Comparison of ENCODE assay signal across 9 mouse cellular contexts in the genomic region with DNA sequence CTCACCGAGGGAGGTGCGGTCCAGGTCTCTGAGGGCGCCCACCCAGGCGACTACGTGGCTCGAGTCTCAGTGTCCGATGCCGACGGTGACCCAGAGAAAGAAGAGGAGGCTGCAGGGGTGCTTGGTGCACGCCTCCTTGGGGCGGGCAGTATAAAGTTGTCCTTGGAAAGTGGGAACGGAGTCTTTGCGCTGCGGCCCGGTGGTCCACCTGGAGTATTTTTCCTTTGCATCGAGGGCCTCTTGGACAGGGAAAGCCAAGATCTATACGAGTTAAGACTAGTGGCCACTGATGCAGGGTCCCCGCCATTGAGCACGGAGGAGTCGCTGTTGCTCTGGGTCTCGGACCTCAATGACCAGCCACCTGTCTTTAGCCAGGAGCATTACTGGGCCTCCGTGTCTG. TPM values are rescaled to one million over a fixed set of nuclear protein-coding genes. Genes with fewer than 3 reads are reported as not detected.
A peak's percentile ranks its signal among the peaks of the same experiment; 100 is the strongest.
DNase-seq lines count a peak whose midpoint lies in the region; ATAC-seq and TF ChIP-seq lines count a peak whose summit lies in the region.
"Had no signal": no experiment of that assay in that cellular context is flagged by ENCODE, and none has a peak within 500 bp of the region (broad histone marks: within the 10 kb centered on the region; RNA-seq: fewer than 3 reads in every experiment).

No protein-coding gene starts in this region.

- no peak for TF ChIP-seq CTCF in lung, embryonic 14.5 days (IDR thresholded peaks at IDR 0.05; ENCODE audit: low read depth)

- WGBS in lung, embryonic 14.5 days, result 2% methylated on average over 22 of the region's 22 CpGs
- WGBS in forebrain, embryonic 13.5 days, result 3% methylated on average over 22 of the region's 22 CpGs
- 5% methylated on average over 22 of the region's 22 CpGs for whole genome bisulfite sequencing in limb, embryonic 10.5 days
- 5% methylated on average over 22 of the region's 22 CpGs for WGBS in stomach, embryonic 14.5 days

- peak overlapping the region; percentile 88 for H3K4me2 ChIP-seq in lung, embryonic 14.5 days
- H3K4me2 ChIP-seq in forebrain, embryonic 13.5 days, result peak overlapping the region; percentile 99
- H3K4me2 ChIP-seq in stomach, embryonic 14.5 days (replicated peaks; ENCODE audit: low read depth, low read length), result peak overlapping the region; percentile 97

- no peak overlapping the region for H3K9ac ChIP-seq in lung, embryonic 14.5 days
- no peak overlapping the region; the same call in 1 of the 2 replicates for H3K9ac ChIP-seq in forebrain, embryonic 13.5 days
- no peak overlapping the region; the same call in 1 of the 2 replicates for H3K9ac ChIP-seq in stomach, embryonic 14.5 days (replicated peaks; ENCODE audit: low read depth, low read length)
- H3K9ac ChIP-seq: liver, embryonic 14.5 days had no signal

- DNase-seq in lung, embryonic 14.5 days, result no peak
- no peak for DNase-seq in lung, postnatal 4 days
- DNase-seq in limb, embryonic 10.5 days (ENCODE audit: low spot score), result no peak
- no peak for DNase-seq in ovary, postnatal 36 days (ENCODE audit: low spot score)
- no peak for DNase-seq in spleen, postnatal 36 days (ENCODE audit: low spot score in 2 of 2)
- DNase-seq: right cerebral cortex, adult 18-20 months had no signal

- H3K4me1 ChIP-seq in lung, embryonic 14.5 days (ENCODE audit: insufficient read depth), result no peaks in the 10 kb centered on the region
- H3K4me1 ChIP-seq in forebrain, embryonic 13.5 days, result peaks cover 27% of the 10 kb centered on the region
- H3K4me1 ChIP-seq in limb, embryonic 10.5 days, result peaks cover 34% of the 10 kb centered on the region
- H3K4me1 ChIP-seq in stomach, embryonic 14.5 days (ENCODE audit: control insufficient read depth, insufficient read depth, low read length), result peaks cover 21% of the 10 kb centered on the region

- H3K9me3 ChIP-seq in lung, embryonic 14.5 days (ENCODE audit: low read depth, low read length), result no peaks in the 10 kb centered on the region
- no peaks in the 10 kb centered on the region for H3K9me3 ChIP-seq in forebrain, embryonic 13.5 days (replicated peaks)
- no peaks in the 10 kb centered on the region for H3K9me3 ChIP-seq in limb, embryonic 10.5 days (replicated peaks)
- no peaks in the 10 kb centered on the region for H3K9me3 ChIP-seq in stomach, embryonic 14.5 days (ENCODE audit: control insufficient read depth, low read depth, low read length)

- H3K27ac ChIP-seq in lung, embryonic 14.5 days (ENCODE audit: low read depth), result no peak overlapping the region
- H3K27ac ChIP-seq in forebrain, embryonic 13.5 days, result no peak overlapping the region
- H3K27ac ChIP-seq in limb, embryonic 10.5 days, result no peak overlapping the region
- H3K27ac ChIP-seq in stomach, embryonic 14.5 days (ENCODE audit: low read length), result no peak overlapping the region
- H3K27ac ChIP-seq: liver, embryonic 14.5 days had no signal

- ATAC-seq in lung, embryonic 14.5 days (ENCODE audit: insufficient read depth), result no peak
- ATAC-seq in forebrain, embryonic 13.5 days, result 0 out of 2 replicates have a peak, but pooled peaks have one; percentile 3
- no peak for ATAC-seq in stomach, embryonic 14.5 days (ENCODE audit: insufficient number of reproducible peaks, insufficient read depth, low FRiP score, low read depth)

- no peaks in the 10 kb centered on the region for H3K36me3 ChIP-seq in lung, embryonic 14.5 days (ENCODE audit: insufficient read depth)
- no peaks in the 10 kb centered on the region for H3K36me3 ChIP-seq in forebrain, embryonic 13.5 days (ENCODE audit: poor library complexity, severe bottlenecking)
- H3K36me3 ChIP-seq in limb, embryonic 10.5 days, result no peaks in the 10 kb centered on the region
- H3K36me3 ChIP-seq in stomach, embryonic 14.5 days (ENCODE audit: control insufficient read depth, insufficient read depth, low read length), result no peaks in the 10 kb centered on the region

- peaks cover 58% of the 10 kb centered on the region for H3K27me3 ChIP-seq in lung, embryonic 14.5 days (ENCODE audit: insufficient read depth, low read length)
- H3K27me3 ChIP-seq in forebrain, embryonic 13.5 days, result peaks cover 75% of the 10 kb centered on the region
- peaks cover 84% of the 10 kb centered on the region for H3K27me3 ChIP-seq in limb, embryonic 10.5 days (ENCODE audit: low read depth, poor library complexity, severe bottlenecking)
- H3K27me3 ChIP-seq in stomach, embryonic 14.5 days (ENCODE audit: control insufficient read depth, insufficient read depth, low read length), result peaks cover 30% of the 10 kb centered on the region

- peak overlapping the region; percentile 45 for H3K4me3 ChIP-seq in lung, embryonic 14.5 days (ENCODE audit: low read depth, low read length)
- peak overlapping the region; percentile 59 for H3K4me3 ChIP-seq in forebrain, embryonic 13.5 days
- H3K4me3 ChIP-seq in limb, embryonic 10.5 days, result peak overlapping the region; percentile 64
- H3K4me3 ChIP-seq in stomach, embryonic 14.5 days (ENCODE audit: low read depth, low read length), result peak overlapping the region; percentile 49

RNA-seq across cellular contexts. Expression of a gene that starts 1.4 kb away (rescaled TPM):
- 0.20 and 0.28 TPM in 2 replicates for polyA plus RNA-seq in lung, embryonic 14.5 days (2014; fragmentation: Nextera tagmentation; extraction: Ambion mirVana)
- polyA plus RNA-seq in forebrain, embryonic 13.5 days (2015; fragmentation: Nextera tagmentation; extraction: Ambion mirVana), result 0.12 and 0.13 TPM in 2 replicates
- 0.08 and 0.14 TPM in 2 replicates for polyA plus RNA-seq in limb, embryonic 10.5 days (2016; fragmentation: Nextera tagmentation; extraction: Ambion mirVana)
- 0.78 and 0.94 TPM in 2 replicates for polyA plus RNA-seq in stomach, embryonic 14.5 days (2014; fragmentation: Nextera tagmentation; extraction: Ambion mirVana)
